Mouse (Mus musculus) kidney, adult 2 months (tissue): ENCODE results near the gene Slc16a1. TPM values are rescaled to one million over a fixed set of nuclear protein-coding genes. Genes with fewer than 3 reads are reported as not detected.

Source experiments
- DNase-seq: peaks from one replicate; pipeline ENCODE4 v3.0.0; 2021
- H3K27ac ChIP-seq: fragments of 200-500 bp; 2 replicates; pipeline ENCODE4 v1.5.1; 2012; ENCODE audit warnings: low read depth, low read length, control low read depth, inconsistent platforms; ENCODE audit not compliant: insufficient read depth
- H3K27me3 ChIP-seq: fragments of 200-500 bp; replicated peaks from 2 replicates; pipeline ENCODE4 v1.6.1; 2012; ENCODE audit warnings: mild to moderate bottlenecking, moderate library complexity, low read length, inconsistent platforms; ENCODE audit not compliant: control insufficient read depth, insufficient read depth
- H3K36me3 ChIP-seq: fragments of 200-500 bp; 2 replicates; pipeline ENCODE4 v1.6.1; 2012; ENCODE audit warnings: mild to moderate bottlenecking, moderate library complexity, low read length, inconsistent platforms; ENCODE audit not compliant: control insufficient read depth, insufficient read depth
- H3K4me1 ChIP-seq: fragments of 200-500 bp; 2 replicates; pipeline ENCODE4 v1.6.1; 2011; ENCODE audit warnings: low read length; ENCODE audit not compliant: control insufficient read depth, insufficient read depth
- H3K4me3 ChIP-seq: fragments of 200-500 bp; 2 replicates; pipeline ENCODE4 v1.5.1; 2011; ENCODE audit warnings: mild to moderate bottlenecking, low read depth, low read length, control low read depth; ENCODE audit not compliant: insufficient read depth
- CTCF ChIP-seq: fragments of 200-500 bp; conservative IDR thresholded peaks from 2 replicates; pipeline ENCODE4 v1.5.1; 2011; ENCODE audit warnings: low read depth, mild to moderate bottlenecking, control low read depth, low read length, moderate library complexity, mixed read lengths; ENCODE audit not compliant: insufficient read depth, insufficient read length
- POLR2A ChIP-seq: fragments of 200-500 bp; IDR thresholded peaks from one replicate; pipeline ENCODE4 v1.6.1; 2011; ENCODE audit warnings: low read depth, low read length, control low read depth
- WGBS: fragments of 180-500 bp; shearing (Covaris S2); methylation state at CpG from one replicate; pipeline ENCODE4 v1.1.7; 2018; 5-methylcytosine and 5-hydroxymethylcytosine counted together
- polyA plus RNA-seq: library from polyadenylated mRNA; depleted of rRNA; stranded (reverse); fragments of >200 nt; gene quantifications from 2 replicates; pipeline ENCODE4 v1.2.3, GENCODE M21; 2012

The Slc16a1 gene
- polyA plus RNA-seq, 1 experiment, result 23.1 TPM

GRCm38 (mm10) chr3:104638932-104639748 is 672 bp downstream of the Slc16a1 start:
- peak overlapping the region; percentile 74 for H3K4me3 ChIP-seq
- TF ChIP-seq POLR2A (no peak), CTCF (0 out of 2 replicates have a peak, but pooled peaks have one; percentile 16)
- no peaks in the 10 kb centered on the region for H3K4me1 ChIP-seq
- WGBS, result 1% methylated on average over 58 of the region's 58 CpGs
- H3K27ac ChIP-seq, result peak overlapping the region; percentile 10; the same call in 1 of the 2 replicates
- no peaks in the 10 kb centered on the region for H3K27me3 ChIP-seq
- peak; percentile 72 for DNase-seq
- no peaks in the 10 kb centered on the region for H3K36me3 ChIP-seq

- H3K4me1 ChIP-seq, result no peaks in the 10 kb centered on the region
- no peak for DNase-seq
- TF ChIP-seq CTCF (no peak), POLR2A (no peak)
- no peak overlapping the region for H3K27ac ChIP-seq
- WGBS, result 39% methylated on average over 10 of the region's 10 CpGs
- H3K4me3 ChIP-seq, result no peak overlapping the region
- H3K27me3 ChIP-seq, result no peaks in the 10 kb centered on the region
- H3K36me3 ChIP-seq, result no peaks in the 10 kb centered on the region
Observed at GRCm38 (mm10) chr3:104639749-104640368, 1.4 kb downstream of the Slc16a1 start.

GRCm38 (mm10) chr3:104640855-104641254 is 2.4 kb downstream of the Slc16a1 start:
- TF ChIP-seq POLR2A (no peak), CTCF (no peak)
- Histone ChIP-seq H3K27ac (no peak overlapping the region), H3K27me3 (no peaks in the 10 kb centered on the region), H3K36me3 (no peaks in the 10 kb centered on the region), H3K4me1 (no peaks in the 10 kb centered on the region), H3K4me3 (no peak overlapping the region)
- DNase-seq, result no peak

- WGBS, result 77% methylated on average over 1 of the region's 1 CpGs
- Histone ChIP-seq H3K27me3 (no peaks in the 10 kb centered on the region), H3K27ac (no peak overlapping the region), H3K36me3 (no peaks in the 10 kb centered on the region), H3K4me1 (no peaks in the 10 kb centered on the region), H3K4me3 (no peak overlapping the region)
- DNase-seq, result no peak
- TF ChIP-seq CTCF (no peak), POLR2A (no peak)
Observed at GRCm38 (mm10) chr3:104641313-104641712, 2.8 kb downstream of the Slc16a1 start.

GRCm38 (mm10) chr3:104643113-104643512 is 4.6 kb downstream of the Slc16a1 start:
- no peak overlapping the region for H3K4me3 ChIP-seq
- H3K27ac ChIP-seq, result no peak overlapping the region
- no peaks in the 10 kb centered on the region for H3K4me1 ChIP-seq

GRCm38 (mm10) chr3:104643810-104644270 is 5.4 kb downstream of the Slc16a1 start:
- TF ChIP-seq POLR2A (no peak), CTCF (peak; percentile 91)
- no peak overlapping the region for H3K4me3 ChIP-seq
- DNase-seq, result peak; percentile 81
- WGBS, result 3% methylated on average over 2 of the region's 2 CpGs
- H3K36me3 ChIP-seq, result no peaks in the 10 kb centered on the region
- no peaks in the 10 kb centered on the region; the same call in 1 of the 2 replicates for H3K27me3 ChIP-seq
- no peaks in the 10 kb centered on the region for H3K4me1 ChIP-seq
- no peak overlapping the region for H3K27ac ChIP-seq

More at GRCm38 (mm10) chr3:104643113-104643512, 4.6 kb downstream of the Slc16a1 start:
- TF ChIP-seq CTCF (no peak), POLR2A (no peak)
- H3K27me3 ChIP-seq, result no peaks in the 10 kb centered on the region; the same call in 1 of the 2 replicates
- WGBS, result 70% methylated on average over 4 of the region's 4 CpGs
- H3K36me3 ChIP-seq, result no peaks in the 10 kb centered on the region
- DNase-seq, result no peak

GRCm38 (mm10) chr3:104644371-104644770 is 5.9 kb downstream of the Slc16a1 start:
- no peak overlapping the region for H3K27ac ChIP-seq
- TF ChIP-seq POLR2A (no peak), CTCF (no peak)
- H3K4me3 ChIP-seq, result no peak overlapping the region
- 84% methylated on average over 1 of the region's 1 CpGs for WGBS
- H3K27me3 ChIP-seq, result no peaks in the 10 kb centered on the region; the same call in 1 of the 2 replicates
- no peaks in the 10 kb centered on the region for H3K4me1 ChIP-seq
- H3K36me3 ChIP-seq, result no peaks in the 10 kb centered on the region
- DNase-seq, result no peak
